Mouse (Mus musculus) forebrain, embryonic 14.5 days (tissue): ENCODE results near the gene Cbfa2t2. TPM values are rescaled to one million over a fixed set of nuclear protein-coding genes. Genes with fewer than 3 reads are reported as not detected.
A peak's percentile ranks its signal among the peaks of the same experiment; 100 is the strongest.

Experiments used
- ATAC-seq: fragments of 200-750 bp; cut with Nextera tagmentation; 2 replicates; pipeline ENCODE4 v1.8.0; 2017; ENCODE audit warnings: mild to moderate bottlenecking, moderate library complexity
- DNase-seq: peaks from one replicate; pipeline ENCODE4 v3.0.0-alpha.2; 2015; ENCODE audit warnings: low spot score
- H3K27ac ChIP-seq: fragments of 300-500 bp; sonication (generic); 2 replicates; pipeline ENCODE4 v1.5.1; 2014; ENCODE audit warnings: low read depth, mild to moderate bottlenecking, control low read depth, low read length, moderate library complexity
- H3K27me3 ChIP-seq: fragments of 300-500 bp; sonication (generic); replicated peaks from 2 replicates; pipeline ENCODE4 v1.6.1; 2014; ENCODE audit warnings: low read length, control low read depth, mixed read lengths; ENCODE audit not compliant: control insufficient read depth, insufficient read depth
- H3K36me3 ChIP-seq: fragments of 300-500 bp; sonication (generic); 2 replicates; pipeline ENCODE4 v1.6.1; 2014; ENCODE audit warnings: low read length, control low read depth; ENCODE audit not compliant: control insufficient read depth, insufficient read depth
- H3K4me1 ChIP-seq: fragments of 300-500 bp; sonication (generic); 2 replicates; pipeline ENCODE4 v1.6.1; 2014; ENCODE audit warnings: antibody characterized with exemption, low read length, control low read depth; ENCODE audit not compliant: control insufficient read depth, insufficient read depth
- H3K4me2 ChIP-seq: fragments of 300-500 bp; sonication (generic); 2 replicates; pipeline ENCODE4 v1.6.1; 2014; ENCODE audit warnings: mild to moderate bottlenecking, control low read depth, low read length
- H3K4me3 ChIP-seq: fragments of 300-500 bp; sonication (generic); 2 replicates; pipeline ENCODE4 v1.5.1; 2014; ENCODE audit warnings: low read depth, low read length, control low read depth
- H3K9ac ChIP-seq: fragments of 300-500 bp; sonication (generic); 2 replicates; pipeline ENCODE4 v1.6.1; 2014; ENCODE audit warnings: mild to moderate bottlenecking, low read length, control low read depth, moderate library complexity
- H3K9me3 ChIP-seq: fragments of 300-500 bp; sonication (generic); replicated peaks from 2 replicates; pipeline ENCODE4 v1.6.1; 2016; ENCODE audit warnings: low read length, control low read depth, mixed read lengths; ENCODE audit not compliant: control insufficient read depth
- WGBS: fragments of 180-500 bp; shearing (Covaris S2); extraction: QIAGEN DNeasy Blood & Tissue Kit; methylation state at CpG from one replicate; pipeline ENCODE4 v1.1.7; 2014; 5-methylcytosine and 5-hydroxymethylcytosine counted together
- polyA plus RNA-seq: library from polyadenylated mRNA; unstranded; fragments of >200 nt; fragmentation: Nextera tagmentation; extraction: Ambion mirVana; gene quantifications from 2 replicates; pipeline ENCODE4 v1.2.1, GENCODE M21; 2014

Cbfa2t2 gene
- polyA plus RNA-seq, 1 experiment from 2014 or later, result 51.9 TPM

GRCm38 (mm10) chr2:154569836-154570286, 133.6 kb downstream of the Cbfa2t2 start, which contains the start of gene E2f1:
Gene E2f1, minus strand, starts transcription at chr2:154569892.
- peak within 1 kb of the TSS; percentile 89 for H3K4me2 ChIP-seq
- no peaks in the 10 kb centered on the region for H3K36me3 ChIP-seq
- H3K9me3 ChIP-seq, result no peaks in the 10 kb centered on the region
- H3K27ac ChIP-seq, result peak within 1 kb of the TSS; percentile 89
- peaks cover 18% of the 10 kb centered on the region; the same call in 1 of the 2 replicates for H3K4me1 ChIP-seq
- H3K9ac ChIP-seq, result peak within 1 kb of the TSS; percentile 67
- DNase-seq, result peak; percentile 97
- peak within 1 kb of the TSS; percentile 83 for H3K4me3 ChIP-seq
- no peaks in the 10 kb centered on the region for H3K27me3 ChIP-seq
- ATAC-seq, result peak; percentile 97
- WGBS, result under 1% methylated on average over 41 of the region's 44 CpGs

GRCm38 (mm10) chr2:154570666-154571065, 134.4 kb downstream of the Cbfa2t2 start:
- no peak for ATAC-seq
- Histone ChIP-seq H3K4me2 (peak overlapping the region; percentile 89), H3K4me3 (no peak overlapping the region), H3K4me1 (peaks cover 18% of the 10 kb centered on the region; the same call in 1 of the 2 replicates), H3K9me3 (no peaks in the 10 kb centered on the region), H3K27me3 (no peaks in the 10 kb centered on the region), H3K36me3 (no peaks in the 10 kb centered on the region), H3K27ac (no peak overlapping the region; the same call in 1 of the 2 replicates), H3K9ac (no peak overlapping the region)
- WGBS, result 65% methylated on average over 4 of the region's 4 CpGs
- DNase-seq, result no peak

- H3K9ac ChIP-seq, result no peak overlapping the region
- no peak overlapping the region for H3K4me3 ChIP-seq
- ATAC-seq (no peak), DNase-seq (no peak)
- H3K27me3 ChIP-seq, result no peaks in the 10 kb centered on the region
- H3K4me1 ChIP-seq, result peaks cover 18% of the 10 kb centered on the region; the same call in 1 of the 2 replicates
- no peaks in the 10 kb centered on the region for H3K9me3 ChIP-seq
- H3K27ac ChIP-seq, result no peak overlapping the region
- H3K36me3 ChIP-seq, result no peaks in the 10 kb centered on the region
- H3K4me2 ChIP-seq, result no peak overlapping the region
- whole genome bisulfite sequencing, result 77% methylated on average over 4 of the region's 4 CpGs
Measured at GRCm38 (mm10) chr2:154571266-154571665, 135.0 kb downstream of the Cbfa2t2 start.

GRCm38 (mm10) chr2:154571976-154572375, 135.7 kb downstream of the Cbfa2t2 start:
- DNase-seq, result no peak
- Histone ChIP-seq H3K4me3 (no peak overlapping the region), H3K27ac (no peak overlapping the region), H3K9me3 (no peaks in the 10 kb centered on the region), H3K27me3 (no peaks in the 10 kb centered on the region), H3K4me2 (no peak overlapping the region), H3K4me1 (peaks cover 14% of the 10 kb centered on the region; the same call in 1 of the 2 replicates), H3K36me3 (no peaks in the 10 kb centered on the region), H3K9ac (no peak overlapping the region)
- WGBS, result 81% methylated on average over 8 of the region's 8 CpGs
- ATAC-seq, result no peak

- H3K9me3 ChIP-seq, result no peaks in the 10 kb centered on the region
- H3K36me3 ChIP-seq, result no peaks in the 10 kb centered on the region
- no peak overlapping the region for H3K4me3 ChIP-seq
- peaks cover 12% of the 10 kb centered on the region; the same call in 1 of the 2 replicates for H3K4me1 ChIP-seq
- H3K4me2 ChIP-seq, result no peak overlapping the region
- H3K27me3 ChIP-seq, result no peaks in the 10 kb centered on the region
- WGBS, result 80% methylated on average over 3 of the region's 3 CpGs
- ATAC-seq (no peak), DNase-seq (no peak)
- H3K27ac ChIP-seq, result no peak overlapping the region
- H3K9ac ChIP-seq, result no peak overlapping the region
Measured at GRCm38 (mm10) chr2:154572996-154573395, 136.7 kb downstream of the Cbfa2t2 start.

DNA sequence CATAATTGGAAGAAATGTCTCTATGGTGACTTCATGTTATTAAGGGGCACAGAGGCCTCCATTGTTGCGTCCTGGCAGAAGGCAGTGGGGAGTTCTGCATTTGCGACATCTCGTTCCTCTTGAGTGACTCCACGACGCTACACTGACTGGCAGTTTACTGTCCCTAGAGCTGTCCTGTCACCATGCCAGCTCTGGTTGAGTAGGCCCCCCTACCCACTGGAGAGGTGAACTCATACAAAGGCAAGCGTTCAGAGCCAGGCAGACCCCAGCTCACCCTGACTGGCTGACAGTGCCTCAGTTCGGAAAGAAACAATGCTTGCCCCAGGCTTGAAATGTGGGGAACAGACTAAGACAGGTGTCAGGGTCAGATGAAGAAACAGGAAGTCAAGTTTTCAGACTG, 138.0 kb downstream of the Cbfa2t2 start:
- no peak overlapping the region for H3K9ac ChIP-seq
- H3K36me3 ChIP-seq, result no peaks in the 10 kb centered on the region
- H3K4me1 ChIP-seq, result peaks cover 5% of the 10 kb centered on the region; the same call in 1 of the 2 replicates
- ATAC-seq, result no peak
- H3K27me3 ChIP-seq, result no peaks in the 10 kb centered on the region
- 24% methylated on average over 7 of the region's 7 CpGs for WGBS
- H3K4me3 ChIP-seq, result no peak overlapping the region
- H3K4me2 ChIP-seq, result no peak overlapping the region
- no peak for DNase-seq
- H3K27ac ChIP-seq, result 0 out of 2 replicates have a peak overlapping the region, but pooled peaks have one; percentile 30
- H3K9me3 ChIP-seq, result no peaks in the 10 kb centered on the region

DNA sequence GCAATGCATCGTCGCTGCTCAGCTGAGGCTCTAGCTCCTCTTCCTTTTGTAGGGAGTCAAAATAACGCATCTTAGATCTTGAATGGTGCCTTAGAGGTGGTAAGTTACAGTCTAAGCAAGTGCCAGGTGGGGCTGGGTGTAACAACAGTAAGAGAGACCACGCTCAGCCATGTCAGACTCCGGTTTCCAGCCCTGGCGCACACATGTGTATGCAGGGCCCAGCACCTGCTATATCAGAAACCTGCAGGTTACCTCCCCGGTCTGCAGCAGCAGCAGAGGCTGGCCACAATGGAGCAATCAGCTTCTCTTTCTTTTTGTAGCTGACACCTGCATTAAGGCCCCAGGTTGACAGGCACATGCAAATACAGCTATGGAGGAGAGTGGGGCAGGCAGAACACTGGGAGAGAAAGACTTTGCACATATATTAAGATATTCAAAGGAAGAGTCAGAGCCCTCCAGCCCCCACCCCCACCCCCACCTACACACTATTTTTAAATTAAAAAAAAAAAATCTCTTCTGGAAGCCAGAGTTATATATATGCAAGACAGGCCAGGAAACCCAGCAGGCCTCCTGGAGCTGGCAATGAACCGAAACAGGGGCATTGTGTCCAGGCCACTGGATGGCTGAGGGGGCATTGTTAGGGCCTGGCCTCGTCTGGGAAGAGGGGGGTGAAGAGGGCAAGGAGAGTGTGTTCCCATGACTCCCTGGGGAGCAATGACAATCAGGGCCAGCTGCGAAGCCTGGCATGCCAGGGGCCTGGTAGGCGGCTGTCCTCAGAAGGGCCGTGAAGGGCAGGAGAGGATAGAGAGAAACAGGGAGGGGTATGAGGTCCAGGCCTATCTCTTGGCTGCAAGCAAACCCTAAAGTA, 140.8 kb downstream of the Cbfa2t2 start:
- 0 out of 2 replicates have a peak, but pooled peaks cover 5% of the 10 kb centered on the region for H3K4me1 ChIP-seq
- H3K4me2 ChIP-seq, result no peak overlapping the region
- no peaks in the 10 kb centered on the region for H3K36me3 ChIP-seq
- H3K4me3 ChIP-seq, result no peak overlapping the region
- WGBS, result 24% methylated on average over 12 of the region's 12 CpGs
- H3K9ac ChIP-seq, result no peak overlapping the region
- peak; percentile 50; the same call in 1 of the 2 replicates for ATAC-seq
- no peaks in the 10 kb centered on the region for H3K27me3 ChIP-seq
- H3K27ac ChIP-seq, result peak overlapping the region; percentile 35; the same call in 1 of the 2 replicates
- H3K9me3 ChIP-seq, result no peaks in the 10 kb centered on the region
- no peak for DNase-seq

- Histone ChIP-seq H3K9ac (no peak overlapping the region), H3K4me2 (no peak overlapping the region), H3K9me3 (no peaks in the 10 kb centered on the region), H3K4me1 (0 out of 2 replicates have a peak, but pooled peaks cover 5% of the 10 kb centered on the region), H3K27ac (peak overlapping the region; percentile 35; the same call in 1 of the 2 replicates), H3K4me3 (no peak overlapping the region), H3K27me3 (no peaks in the 10 kb centered on the region), H3K36me3 (no peaks in the 10 kb centered on the region)
- ATAC-seq, result no peak
- no peak for DNase-seq
- WGBS, result 72% methylated on average over 6 of the region's 6 CpGs
Measured at GRCm38 (mm10) chr2:154577744-154578067, 141.4 kb downstream of the Cbfa2t2 start.

DNA sequence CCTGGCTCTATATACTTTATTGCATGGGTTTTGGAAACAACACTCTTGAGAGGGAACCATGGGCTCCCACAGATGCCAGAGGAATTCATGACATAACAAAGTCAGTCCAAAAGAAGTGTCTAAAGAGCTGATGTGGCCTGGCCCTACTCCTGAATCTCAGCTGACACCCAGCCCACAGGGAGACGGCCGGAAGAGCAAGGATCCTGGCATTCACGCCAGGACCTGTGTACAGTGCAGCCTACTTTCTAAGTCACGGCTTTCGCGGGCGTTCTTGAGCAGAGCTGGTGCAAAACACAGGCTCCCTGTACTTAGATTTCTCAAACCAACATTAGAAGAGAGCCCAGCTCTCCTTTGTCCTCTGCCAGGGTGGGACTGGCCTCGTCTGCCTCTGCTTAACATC, 144.3 kb downstream of the Cbfa2t2 start:
- Histone ChIP-seq H3K9ac (no peak overlapping the region), H3K27ac (no peak overlapping the region), H3K9me3 (no peaks in the 10 kb centered on the region), H3K36me3 (no peaks in the 10 kb centered on the region), H3K4me2 (no peak overlapping the region), H3K27me3 (no peaks in the 10 kb centered on the region), H3K4me1 (peaks cover 24% of the 10 kb centered on the region), H3K4me3 (no peak overlapping the region)
- no peak for DNase-seq
- 83% methylated on average over 8 of the region's 8 CpGs for WGBS
- no peak for ATAC-seq
